Mouse (Mus musculus) ovary, postnatal 14 days (tissue): ENCODE data around the gene Foxj2.

Source experiments
- DNase-seq: peaks from one replicate; pipeline ENCODE4 v3.0.0; 2022; ENCODE audit warnings: low spot score

Gene Foxj2

DNA sequence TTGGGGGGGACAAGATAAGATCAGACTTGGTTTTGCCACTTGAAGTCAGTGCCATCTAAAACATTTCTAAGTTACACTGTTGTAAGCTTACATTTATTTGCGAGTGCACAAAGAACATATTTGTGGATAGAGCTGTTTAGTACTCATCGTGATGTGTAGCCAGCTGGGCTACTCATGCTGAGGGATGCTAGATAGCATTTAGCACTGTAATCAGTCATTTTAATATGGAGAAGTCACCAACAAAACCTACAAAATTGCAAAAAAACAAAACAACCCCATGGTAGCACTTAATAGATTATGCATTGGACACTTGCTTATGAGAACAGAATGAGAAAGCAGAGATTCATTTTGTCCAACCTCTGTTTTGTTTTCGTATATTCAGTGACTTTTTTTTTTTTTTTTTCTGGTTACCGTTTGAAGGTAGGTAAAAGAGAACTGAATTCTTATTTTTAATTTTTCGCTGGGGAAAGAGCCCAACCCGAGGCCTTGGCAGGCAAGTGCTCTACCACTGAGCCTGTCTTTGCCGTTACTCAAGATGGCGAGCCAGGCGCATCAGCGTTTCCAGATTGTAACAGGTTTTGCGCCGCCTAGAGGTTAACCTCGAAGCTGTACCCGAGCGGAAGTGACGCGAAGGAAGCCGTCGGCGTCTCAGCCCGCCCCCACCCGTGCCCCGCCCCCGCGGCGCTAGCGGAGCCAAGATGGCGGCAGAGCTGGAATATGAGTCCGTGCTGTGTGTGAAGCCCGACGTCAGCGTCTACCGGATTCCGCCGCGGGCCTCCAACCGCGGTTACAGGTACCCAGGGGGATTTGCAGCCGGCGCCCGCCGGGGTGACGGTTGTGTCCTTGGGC, 54.4 kb downstream of the Foxj2 start, which contains the start of gene Necap1:
Gene Necap1, plus strand, starts transcription at position 604 of the 849 bp plus-strand sequence.
- DNase-seq = peak; percentile 94

DNA sequence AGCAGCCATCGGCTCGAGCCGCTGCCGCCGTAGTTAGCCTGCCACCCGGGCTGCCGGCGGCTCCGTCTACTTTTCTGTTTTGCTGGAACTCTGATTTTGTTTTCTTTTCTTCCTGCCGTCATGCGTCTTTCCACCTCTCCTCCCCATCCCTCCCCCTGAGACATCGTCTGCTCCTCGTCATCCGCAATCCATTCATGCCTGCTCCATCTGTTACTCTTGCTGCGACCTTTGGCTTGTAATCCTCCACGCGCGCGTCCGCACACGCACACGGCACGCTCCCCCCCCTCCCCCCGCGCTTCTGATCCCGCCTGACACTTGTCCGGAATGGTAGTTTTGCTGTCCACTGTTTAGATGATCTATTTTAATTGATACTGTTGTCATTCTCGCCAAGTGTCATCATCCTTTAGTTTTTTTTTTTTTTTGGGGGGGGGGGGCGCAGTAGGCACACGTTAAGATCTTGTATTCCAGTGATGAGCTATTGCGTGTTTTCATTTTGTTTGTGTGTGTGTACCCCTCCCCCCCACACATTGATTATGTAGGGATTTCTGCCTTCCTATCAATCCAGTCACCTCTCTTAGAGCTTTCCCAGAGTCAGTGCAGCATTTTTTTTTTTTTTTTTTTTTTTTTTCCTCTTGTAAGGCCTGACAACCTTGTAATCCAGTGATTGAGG, 55.1 kb downstream of the Foxj2 start:
- DNase-seq = no peak

DNA sequence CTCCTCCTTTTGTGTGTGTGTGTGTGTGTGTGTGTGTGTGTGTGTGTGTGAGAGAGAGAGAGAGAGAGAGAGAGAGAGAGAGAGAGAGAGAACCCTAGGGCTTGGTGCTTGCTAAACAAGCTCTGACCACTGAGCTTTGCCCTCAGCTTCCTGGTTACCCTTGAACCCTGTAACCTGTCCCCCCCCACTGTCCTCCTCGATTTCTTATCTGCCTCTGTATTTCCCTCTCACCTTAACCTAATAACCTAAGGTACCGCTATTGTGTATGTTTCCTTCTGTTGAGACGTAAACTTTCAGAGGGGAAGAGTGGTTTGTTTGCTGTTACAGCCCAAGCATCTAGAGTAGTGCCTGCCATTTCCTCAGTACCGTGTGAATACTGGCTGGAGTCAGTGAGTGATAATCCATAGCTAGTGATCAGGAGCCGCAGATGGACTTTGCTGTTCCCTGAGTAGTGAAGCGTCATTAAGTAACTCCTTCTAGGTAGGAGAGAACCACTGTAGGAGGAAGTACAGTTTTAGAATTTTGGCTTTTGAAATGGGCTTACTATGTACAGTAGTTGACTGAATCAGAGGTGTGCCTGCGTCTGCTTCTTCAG, 59.5 kb downstream of the Foxj2 start:
- no peak for DNase-seq

DNA sequence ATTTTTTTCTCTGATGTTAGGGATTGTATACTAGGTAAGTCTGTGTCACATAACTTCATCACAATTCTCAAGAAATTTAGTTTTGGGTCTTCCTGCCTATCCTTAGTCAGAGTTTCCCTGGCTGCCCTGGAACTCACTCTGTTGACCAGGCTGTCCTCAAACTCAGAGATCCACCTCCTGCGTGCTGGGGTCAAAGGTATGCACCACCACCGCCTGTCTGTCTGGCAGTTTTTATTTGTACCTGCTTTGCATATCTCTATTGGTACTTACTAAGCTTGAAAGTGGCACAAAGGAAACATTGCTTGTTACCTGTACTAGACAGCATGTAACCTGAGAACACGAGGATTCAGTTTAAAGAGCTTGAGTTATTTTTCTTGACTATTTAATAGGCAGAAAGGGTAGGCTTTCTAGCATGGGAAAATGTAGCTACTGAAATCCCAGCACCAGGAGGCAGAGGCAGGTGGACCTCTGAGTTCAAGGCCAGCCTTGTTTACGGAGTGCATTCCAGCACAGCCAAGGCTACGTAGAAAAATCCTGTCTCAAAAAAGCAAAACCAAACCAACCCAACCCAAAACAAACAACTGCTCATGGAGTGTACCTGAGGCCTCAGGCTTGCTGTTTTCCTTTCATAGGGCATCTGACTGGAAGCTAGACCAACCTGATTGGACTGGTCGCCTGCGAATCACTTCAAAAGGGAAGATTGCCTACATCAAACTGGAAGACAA, 60.2 kb downstream of the Foxj2 start:
- no peak for DNase-seq

DNA sequence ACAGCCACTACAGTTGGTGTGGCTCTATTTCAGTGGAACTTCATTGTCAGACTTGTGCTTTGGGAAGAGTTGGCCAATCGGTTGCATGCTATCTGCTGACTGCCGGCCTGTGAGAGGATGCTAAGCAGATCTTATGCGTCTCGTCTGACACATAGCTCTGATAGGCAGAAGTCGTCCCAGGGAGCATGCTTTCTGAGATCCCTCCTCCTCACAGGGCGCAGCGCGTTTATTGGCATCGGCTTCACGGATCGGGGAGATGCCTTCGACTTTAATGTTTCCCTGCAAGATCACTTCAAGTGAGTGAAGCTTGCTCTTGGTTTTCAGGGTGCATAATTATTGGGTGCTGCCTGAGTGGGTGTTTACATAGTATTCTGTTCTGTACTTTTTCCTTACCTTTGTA, 61.6 kb downstream of the Foxj2 start:
- no peak for DNase-seq

DNA sequence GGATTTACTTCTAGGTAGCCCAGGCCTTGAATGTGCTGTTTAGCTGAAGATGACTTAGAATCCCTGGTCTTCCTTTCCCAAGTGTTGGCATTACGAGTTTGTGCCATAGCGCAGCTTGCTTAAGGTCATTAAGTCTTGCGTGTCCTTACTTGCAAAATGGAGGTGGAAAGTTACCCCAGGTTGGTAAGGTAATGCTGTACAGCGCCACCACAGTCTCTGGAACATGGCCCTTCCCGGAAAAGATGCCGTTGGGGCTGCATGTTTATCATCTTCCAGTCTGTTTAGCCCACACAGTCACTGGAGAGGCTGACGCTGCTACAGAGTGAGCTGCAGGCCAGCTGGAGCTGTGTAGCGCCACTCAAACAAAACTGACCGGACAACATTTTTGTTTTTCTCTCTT, 63.9 kb downstream of the Foxj2 start:
- no peak for DNase-seq

DNA sequence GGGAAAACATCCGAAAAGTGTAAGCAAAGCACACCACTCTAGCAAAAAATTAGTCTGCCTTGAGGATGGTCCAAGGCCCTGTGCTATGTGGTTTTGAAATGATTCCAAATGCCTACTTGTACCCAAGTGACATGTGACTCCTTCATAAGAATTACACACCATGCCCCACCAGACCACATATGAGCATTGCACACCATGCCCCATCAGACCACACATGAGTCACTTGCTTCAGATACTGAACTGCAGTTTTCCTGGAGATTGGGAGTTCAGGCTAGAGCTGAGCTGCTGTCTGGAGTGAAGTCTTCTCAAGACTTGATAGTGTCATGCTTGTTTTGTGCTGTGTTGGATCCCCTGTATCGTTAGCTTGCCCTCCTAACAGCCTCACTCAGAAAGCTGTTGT, 69.9 kb downstream of the Foxj2 start:
- no peak for DNase-seq

DNA sequence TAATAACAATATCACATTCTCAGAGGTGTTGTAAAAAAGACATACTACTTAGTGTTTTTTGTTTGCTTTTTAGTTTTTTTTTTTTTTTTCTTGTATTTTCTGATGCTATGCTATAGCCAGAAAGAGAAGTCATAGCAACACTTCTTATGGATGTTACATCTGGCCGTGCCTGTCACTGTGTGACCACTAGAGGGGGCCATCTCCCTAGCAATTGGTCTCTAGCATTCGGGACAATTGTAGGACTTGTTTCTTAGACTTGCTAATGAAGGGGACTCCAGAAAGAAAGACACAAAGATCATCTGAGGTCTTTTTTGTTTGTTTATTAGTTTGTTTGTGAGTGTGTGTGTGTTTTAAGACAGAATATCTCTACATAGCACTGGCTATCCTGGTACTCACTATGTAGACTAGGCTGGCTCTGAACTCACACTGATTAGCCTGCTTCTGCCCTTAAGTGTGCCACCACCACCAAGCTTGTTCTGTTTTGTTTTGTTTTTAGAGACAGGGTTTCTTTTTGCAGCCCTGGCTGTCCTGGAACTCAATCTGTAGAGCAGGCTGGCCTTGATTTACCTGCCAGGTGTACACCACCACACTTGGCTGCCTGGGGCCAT, 72.8 kb downstream of the Foxj2 start:
- peak; percentile 56 for DNase-seq
